Mouse (Mus musculus): Measurements from ENCODE around the gene Arglu1. TPM values are rescaled to one million over a fixed set of nuclear protein-coding genes. Genes with fewer than 3 reads are reported as not detected.

Arglu1 gene
- 39.5 and 50.1 TPM in 2 replicates for polyA plus RNA-seq (2021; fragmentation: Nextera tagmentation)
- long read RNA-seq, experiment 1, partial matches to known transcripts, result 6 of 17 reads
- long read RNA-seq, experiment 1, other reads (novel, unspliced or antisense), result 5 of 17 reads
- long read RNA-seq, experiment 2, partial matches to known transcripts, result 6 of 111 reads
- long read RNA-seq, experiment 2, other reads (novel, unspliced or antisense), result 104 of 111 reads

GRCm38 (mm10) chr8:8690146-8691092 lies at the start of gene Arglu1:
Arglu1 (minus strand) TSS chr8:8690521.

GRCm38 (mm10) chr8:8661103-8661758 lies 29.1 kb downstream of the Arglu1 start, which contains the start of gene Efnb2:
Efnb2 (minus strand) TSS chr8:8661242.

Other genes starting within 250 kb of the Arglu1 start
- gene Efnb2, start 29.3 kb downstream of the Arglu1 start, polyA plus RNA-seq (2021; fragmentation: Nextera tagmentation), result 4.7 and 7.9 TPM in 2 replicates

All from left cerebral cortex, adult 6 months (tissue).